Mouse (Mus musculus): ENCODE measurements around the gene Mb21d2. TPM values are rescaled to one million over a fixed set of nuclear protein-coding genes. Genes with fewer than 3 reads are reported as not detected.

The Mb21d2 gene
- polyA plus RNA-seq, 1 experiment from 2014 or later = 10.9 TPM

GRCm38 (mm10) chr16:28886201-28886745 is 43.2 kb downstream of the Mb21d2 start:
- H3K27me3 ChIP-seq (replicated peaks; ENCODE audit: control insufficient read depth, insufficient read depth, low read length) = no peaks in the 10 kb centered on the region
- H3K9me3 ChIP-seq (replicated peaks; ENCODE audit: control insufficient read depth, low read length) = peaks cover 3% of the 10 kb centered on the region
- peaks cover 13% of the 10 kb centered on the region for H3K4me1 ChIP-seq (ENCODE audit: control insufficient read depth, insufficient read depth, low read length)
- H3K36me3 ChIP-seq (ENCODE audit: control insufficient read depth, insufficient read depth, low read length) = no peaks in the 10 kb centered on the region
- H3K4me2 ChIP-seq (ENCODE audit: low read length) = no peak overlapping the region
- no peak overlapping the region for H3K4me3 ChIP-seq (ENCODE audit: low read depth, low read length)
- H3K27ac ChIP-seq (ENCODE audit: low read depth, low read length) = no peak overlapping the region
- WGBS = 85% methylated on average over 9 of the region's 9 CpGs
- no peak for DNase-seq (ENCODE audit: low spot score)
- H3K9ac ChIP-seq (ENCODE audit: low read length) = no peak overlapping the region
- ATAC-seq = no peak

DNA sequence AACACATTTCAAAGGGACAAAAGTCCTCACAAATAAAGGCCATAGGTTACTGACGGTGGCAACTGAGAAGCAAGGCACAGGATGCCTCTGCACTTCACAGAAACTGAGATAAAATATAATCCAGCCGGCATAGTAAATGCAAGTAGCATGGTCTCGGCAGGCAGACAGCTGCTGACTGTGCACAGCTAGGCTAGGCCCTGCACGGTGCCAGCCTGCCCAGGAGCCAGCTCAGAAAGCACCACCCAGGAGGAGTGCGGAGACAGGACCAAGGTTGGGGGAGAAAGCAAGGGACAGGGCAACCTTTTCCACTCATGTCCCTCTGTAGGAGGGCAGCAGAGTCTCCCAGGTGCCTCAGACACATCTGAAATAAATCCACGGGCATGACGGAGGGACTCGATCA is 44.0 kb downstream of the Mb21d2 start:
- H3K4me3 ChIP-seq (ENCODE audit: low read depth, low read length) = no peak overlapping the region
- H3K27me3 ChIP-seq (replicated peaks; ENCODE audit: control insufficient read depth, insufficient read depth, low read length) = no peaks in the 10 kb centered on the region
- 74% methylated on average over 8 of the region's 8 CpGs for WGBS
- H3K4me2 ChIP-seq (ENCODE audit: low read length) = no peak overlapping the region
- no peaks in the 10 kb centered on the region for H3K36me3 ChIP-seq (ENCODE audit: control insufficient read depth, insufficient read depth, low read length)
- H3K9me3 ChIP-seq (replicated peaks; ENCODE audit: control insufficient read depth, low read length) = peaks cover 3% of the 10 kb centered on the region
- H3K4me1 ChIP-seq (ENCODE audit: control insufficient read depth, insufficient read depth, low read length) = peaks cover 18% of the 10 kb centered on the region
- H3K9ac ChIP-seq (ENCODE audit: low read length) = no peak overlapping the region
- no peak overlapping the region for H3K27ac ChIP-seq (ENCODE audit: low read depth, low read length)
- no peak for ATAC-seq
- DNase-seq (ENCODE audit: low spot score) = no peak

DNA sequence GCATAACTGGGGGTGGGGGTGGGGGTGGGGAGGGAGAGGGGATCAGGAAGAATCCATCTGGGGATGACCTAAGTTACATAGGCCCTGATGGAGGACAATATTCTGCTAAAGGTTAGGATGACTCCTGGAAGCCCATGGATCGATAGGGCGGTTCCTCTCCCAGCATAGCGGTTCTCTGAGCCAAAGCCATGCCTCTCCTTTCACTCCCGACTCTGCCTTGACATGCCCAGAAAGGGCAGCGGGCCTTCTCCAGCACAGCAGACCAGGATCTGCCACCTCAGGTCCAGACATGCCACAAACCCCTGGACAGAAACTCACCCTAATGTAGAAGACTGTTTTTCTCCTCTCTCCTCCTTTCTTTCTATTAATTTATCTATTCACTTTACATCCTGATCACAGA is 44.8 kb downstream of the Mb21d2 start:
- WGBS = 84% methylated on average over 4 of the region's 5 CpGs
- H3K4me3 ChIP-seq (ENCODE audit: low read depth, low read length) = no peak overlapping the region
- DNase-seq (ENCODE audit: low spot score) (no peak), ATAC-seq (no peak)
- H3K9me3 ChIP-seq (replicated peaks; ENCODE audit: control insufficient read depth, low read length) = no peaks in the 10 kb centered on the region; the same call in 1 of the 2 replicates
- no peaks in the 10 kb centered on the region for H3K36me3 ChIP-seq (ENCODE audit: control insufficient read depth, insufficient read depth, low read length)
- H3K4me1 ChIP-seq (ENCODE audit: control insufficient read depth, insufficient read depth, low read length) = peaks cover 19% of the 10 kb centered on the region
- H3K27me3 ChIP-seq (replicated peaks; ENCODE audit: control insufficient read depth, insufficient read depth, low read length) = no peaks in the 10 kb centered on the region
- no peak overlapping the region for H3K4me2 ChIP-seq (ENCODE audit: low read length)
- H3K9ac ChIP-seq (ENCODE audit: low read length) = no peak overlapping the region
- H3K27ac ChIP-seq (ENCODE audit: low read depth, low read length) = no peak overlapping the region

GRCm38 (mm10) chr16:28883649-28884048 is 45.8 kb downstream of the Mb21d2 start:
- Histone ChIP-seq H3K4me2 (ENCODE audit: low read length) (no peak overlapping the region), H3K4me1 (ENCODE audit: control insufficient read depth, insufficient read depth, low read length) (peaks cover 19% of the 10 kb centered on the region), H3K27me3 (replicated peaks; ENCODE audit: control insufficient read depth, insufficient read depth, low read length) (no peaks in the 10 kb centered on the region), H3K36me3 (ENCODE audit: control insufficient read depth, insufficient read depth, low read length) (no peaks in the 10 kb centered on the region), H3K9me3 (replicated peaks; ENCODE audit: control insufficient read depth, low read length) (no peaks in the 10 kb centered on the region), H3K27ac (ENCODE audit: low read depth, low read length) (no peak overlapping the region; the same call in 1 of the 2 replicates), H3K4me3 (ENCODE audit: low read depth, low read length) (no peak overlapping the region), H3K9ac (ENCODE audit: low read length) (no peak overlapping the region)
- no peak for DNase-seq (ENCODE audit: low spot score)
- no peak for ATAC-seq
- 52% methylated on average over 8 of the region's 8 CpGs for WGBS

DNA sequence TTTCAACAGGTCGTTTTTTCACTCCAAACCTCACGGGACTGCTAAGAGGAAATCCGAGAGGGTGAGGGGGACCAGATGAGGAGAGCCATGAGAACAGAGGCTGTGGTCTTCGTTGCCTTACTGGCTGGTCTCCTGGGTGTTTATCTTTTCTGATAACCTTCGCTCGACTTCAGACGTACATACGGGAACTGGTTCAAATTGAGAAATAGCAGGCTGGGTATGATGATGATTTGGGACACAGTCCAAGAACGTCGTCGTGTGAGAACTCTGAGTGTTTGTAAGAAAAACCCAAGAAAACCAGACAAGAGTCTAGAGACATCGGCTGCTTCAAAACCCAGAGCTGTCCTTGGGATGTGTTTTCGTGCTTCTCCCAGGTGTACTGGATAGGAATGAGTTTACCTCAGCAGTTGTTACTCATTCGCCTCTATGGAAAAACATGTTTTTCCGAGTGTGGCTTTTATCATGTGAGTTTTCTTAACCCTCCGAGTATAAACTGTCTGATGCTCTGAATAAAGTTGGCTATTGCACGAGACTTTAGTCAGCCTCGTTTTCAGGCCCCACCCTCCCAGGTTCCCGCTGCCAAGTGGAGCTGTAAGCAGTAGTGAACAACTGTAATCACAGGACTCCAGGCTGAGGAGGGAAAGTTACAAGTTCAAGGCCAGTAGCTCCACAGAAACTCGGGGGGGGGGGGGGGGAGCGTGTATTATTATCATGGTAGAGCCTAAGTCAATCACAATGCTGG is 46.6 kb downstream of the Mb21d2 start:
- no peak overlapping the region for H3K4me3 ChIP-seq (ENCODE audit: low read depth, low read length)
- H3K9me3 ChIP-seq (replicated peaks; ENCODE audit: control insufficient read depth, low read length) = no peaks in the 10 kb centered on the region
- no peak overlapping the region for H3K4me2 ChIP-seq (ENCODE audit: low read length)
- no peaks in the 10 kb centered on the region for H3K36me3 ChIP-seq (ENCODE audit: control insufficient read depth, insufficient read depth, low read length)
- no peak overlapping the region for H3K27ac ChIP-seq (ENCODE audit: low read depth, low read length)
- ATAC-seq = no peak
- H3K4me1 ChIP-seq (ENCODE audit: control insufficient read depth, insufficient read depth, low read length) = peaks cover 19% of the 10 kb centered on the region
- H3K9ac ChIP-seq (ENCODE audit: low read length) = no peak overlapping the region
- 86% methylated on average over 21 of the region's 21 CpGs for WGBS
- DNase-seq (ENCODE audit: low spot score) = no peak
- no peaks in the 10 kb centered on the region for H3K27me3 ChIP-seq (replicated peaks; ENCODE audit: control insufficient read depth, insufficient read depth, low read length)

GRCm38 (mm10) chr16:28881787-28882186 is 47.7 kb downstream of the Mb21d2 start:
- peaks cover 22% of the 10 kb centered on the region for H3K4me1 ChIP-seq (ENCODE audit: control insufficient read depth, insufficient read depth, low read length)

DNA sequence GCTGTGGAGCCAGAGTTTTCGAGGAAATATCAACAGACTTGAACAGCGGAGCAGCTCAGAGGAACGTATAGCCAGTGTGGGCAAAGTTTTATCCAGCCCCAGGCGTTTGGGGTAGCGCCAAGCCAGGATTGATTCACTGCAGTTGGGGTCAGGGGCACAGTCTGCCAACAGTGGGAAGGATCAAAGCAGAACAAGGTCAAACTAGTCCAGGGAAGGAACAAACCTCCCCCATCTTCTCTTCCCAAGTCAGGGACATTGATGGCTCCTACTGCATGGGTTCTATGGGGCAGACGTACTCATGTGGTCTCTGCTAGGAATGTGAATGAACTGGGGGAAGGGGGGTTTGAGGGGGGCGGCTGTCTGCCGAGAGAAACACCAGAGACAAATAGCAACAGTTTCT is 48.7 kb downstream of the Mb21d2 start:
- ATAC-seq (no peak), DNase-seq (ENCODE audit: low spot score) (no peak)
- WGBS = 40% methylated on average over 8 of the region's 8 CpGs
- Histone ChIP-seq H3K4me3 (ENCODE audit: low read depth, low read length) (no peak overlapping the region), H3K4me1 (ENCODE audit: control insufficient read depth, insufficient read depth, low read length) (peaks cover 25% of the 10 kb centered on the region), H3K27ac (ENCODE audit: low read depth, low read length) (no peak overlapping the region), H3K9ac (ENCODE audit: low read length) (no peak overlapping the region), H3K27me3 (replicated peaks; ENCODE audit: control insufficient read depth, insufficient read depth, low read length) (no peaks in the 10 kb centered on the region), H3K9me3 (replicated peaks; ENCODE audit: control insufficient read depth, low read length) (no peaks in the 10 kb centered on the region), H3K36me3 (ENCODE audit: control insufficient read depth, insufficient read depth, low read length) (no peaks in the 10 kb centered on the region), H3K4me2 (ENCODE audit: low read length) (no peak overlapping the region)

More at GRCm38 (mm10) chr16:28881787-28882186, 47.7 kb downstream of the Mb21d2 start:
- Histone ChIP-seq H3K9ac (ENCODE audit: low read length) (no peak overlapping the region), H3K27me3 (replicated peaks; ENCODE audit: control insufficient read depth, insufficient read depth, low read length) (no peaks in the 10 kb centered on the region), H3K4me3 (ENCODE audit: low read depth, low read length) (no peak overlapping the region), H3K36me3 (ENCODE audit: control insufficient read depth, insufficient read depth, low read length) (no peaks in the 10 kb centered on the region), H3K9me3 (replicated peaks; ENCODE audit: control insufficient read depth, low read length) (no peaks in the 10 kb centered on the region), H3K4me2 (ENCODE audit: low read length) (no peak overlapping the region), H3K27ac (ENCODE audit: low read depth, low read length) (no peak overlapping the region)
- 74% methylated on average over 8 of the region's 8 CpGs for WGBS
- no peak for ATAC-seq
- DNase-seq (ENCODE audit: low spot score) = no peak

DNA sequence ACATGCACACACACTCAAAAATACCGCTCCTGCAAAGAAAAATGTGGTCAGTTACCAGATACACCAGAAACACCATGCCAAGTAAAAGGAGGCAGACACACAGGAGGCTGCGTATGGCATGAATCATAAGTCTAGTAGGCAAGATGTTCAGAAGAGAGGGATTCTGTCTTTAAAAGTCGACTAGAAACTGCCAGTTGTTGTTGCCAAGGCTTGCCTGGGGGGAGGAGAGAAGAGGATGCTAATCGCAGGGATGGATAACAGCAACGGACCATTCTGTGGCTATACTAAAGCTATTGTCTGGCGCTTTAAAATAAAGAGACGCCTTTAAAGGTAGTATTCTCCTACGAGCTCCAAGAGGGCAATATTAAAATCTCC is 49.2 kb downstream of the Mb21d2 start:
- Histone ChIP-seq H3K9me3 (replicated peaks; ENCODE audit: control insufficient read depth, low read length) (no peaks in the 10 kb centered on the region), H3K4me2 (ENCODE audit: low read length) (no peak overlapping the region), H3K9ac (ENCODE audit: low read length) (no peak overlapping the region), H3K4me3 (ENCODE audit: low read depth, low read length) (no peak overlapping the region), H3K27me3 (replicated peaks; ENCODE audit: control insufficient read depth, insufficient read depth, low read length) (no peaks in the 10 kb centered on the region), H3K4me1 (ENCODE audit: control insufficient read depth, insufficient read depth, low read length) (peaks cover 21% of the 10 kb centered on the region), H3K27ac (ENCODE audit: low read depth, low read length) (no peak overlapping the region), H3K36me3 (ENCODE audit: control insufficient read depth, insufficient read depth, low read length) (no peaks in the 10 kb centered on the region)
- ATAC-seq (no peak), DNase-seq (ENCODE audit: low spot score) (no peak)
- WGBS = 66% methylated on average over 8 of the region's 8 CpGs

DNA sequence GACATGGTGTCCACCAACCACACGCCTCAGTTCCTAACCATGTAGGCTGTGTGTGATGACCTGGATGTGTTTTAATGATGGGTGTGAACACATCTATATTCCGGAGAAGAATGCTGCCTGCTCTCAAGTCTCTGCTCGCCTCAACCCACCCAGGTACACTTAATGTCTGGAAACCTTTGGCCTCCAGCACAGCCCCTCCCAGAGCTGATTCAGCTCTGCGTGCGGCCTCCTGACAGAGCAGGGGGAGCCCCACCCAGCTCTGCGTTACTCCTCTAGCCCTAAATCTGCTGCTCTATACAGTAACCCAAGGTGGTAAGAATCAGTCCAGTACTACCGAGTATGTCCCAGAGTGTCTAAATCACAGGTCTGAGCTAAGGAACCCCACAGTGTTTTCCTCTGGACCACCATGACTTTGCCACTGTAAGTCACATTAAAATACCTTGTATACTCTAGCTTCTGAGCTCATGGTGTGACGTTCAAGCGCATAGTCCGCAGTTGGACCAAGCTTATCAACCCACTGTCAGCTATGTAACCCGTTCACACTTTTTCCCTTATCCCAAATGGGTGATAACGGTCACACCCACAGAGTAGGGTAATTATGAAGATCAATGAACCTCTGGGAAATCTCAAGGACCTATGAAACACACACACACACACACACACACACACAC is 49.7 kb downstream of the Mb21d2 start:
- ATAC-seq (no peak), DNase-seq (ENCODE audit: low spot score) (no peak)
- no peak overlapping the region for H3K27ac ChIP-seq (ENCODE audit: low read depth, low read length)
- no peak overlapping the region for H3K9ac ChIP-seq (ENCODE audit: low read length)
- no peaks in the 10 kb centered on the region for H3K36me3 ChIP-seq (ENCODE audit: control insufficient read depth, insufficient read depth, low read length)
- 94% methylated on average over 12 of the region's 12 CpGs for WGBS
- H3K9me3 ChIP-seq (replicated peaks; ENCODE audit: control insufficient read depth, low read length) = no peaks in the 10 kb centered on the region
- no peak overlapping the region for H3K4me3 ChIP-seq (ENCODE audit: low read depth, low read length)
- H3K4me2 ChIP-seq (ENCODE audit: low read length) = no peak overlapping the region
- H3K4me1 ChIP-seq (ENCODE audit: control insufficient read depth, insufficient read depth, low read length) = peaks cover 21% of the 10 kb centered on the region
- H3K27me3 ChIP-seq (replicated peaks; ENCODE audit: control insufficient read depth, insufficient read depth, low read length) = no peaks in the 10 kb centered on the region

Data from forebrain, embryonic 14.5 days (tissue).